Mouse (Mus musculus): ENCODE data around the gene AC131692.1. TPM values are rescaled to one million over a fixed set of nuclear protein-coding genes. Genes with fewer than 3 reads are reported as not detected.

AC131692.1 gene
- polyA plus RNA-seq, 1 experiment from 2014 or later = 0.47 TPM

DNA sequence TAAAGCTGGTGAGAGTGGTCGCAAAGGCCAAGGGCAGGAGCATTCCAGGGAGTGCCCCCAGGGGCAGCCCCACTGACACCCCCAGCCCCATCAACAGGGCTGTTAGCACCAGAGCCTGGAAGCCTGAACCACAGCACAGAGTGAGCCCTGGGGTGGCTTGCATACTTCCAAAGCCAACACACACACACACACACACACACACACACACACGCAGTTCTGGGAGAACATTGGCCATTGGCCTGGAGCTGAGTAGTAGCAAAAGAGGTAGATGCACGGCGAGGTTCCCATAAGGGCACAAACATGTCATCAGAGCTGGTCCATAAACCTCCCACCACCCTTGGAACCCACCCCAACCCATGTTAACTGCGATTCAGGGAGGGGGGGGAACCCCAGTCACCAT, 27.6 kb upstream of the AC131692.1 start:
- H3K4me2 ChIP-seq (replicated peaks; ENCODE audit: low read depth, low read length) = peak overlapping the region; percentile 93
- peak overlapping the region; percentile 85; the same call in 1 of the 2 replicates for H3K27ac ChIP-seq (ENCODE audit: low read depth, low read length)
- ATAC-seq (ENCODE audit: low FRiP score, low TSS enrichment) = no peak
- no peaks in the 10 kb centered on the region for H3K27me3 ChIP-seq (ENCODE audit: control insufficient read depth, insufficient read depth, low read length)
- H3K4me3 ChIP-seq (ENCODE audit: low read length) = peak overlapping the region; percentile 51
- no peaks in the 10 kb centered on the region for H3K9me3 ChIP-seq (ENCODE audit: control insufficient read depth, low read length)
- WGBS = 35% methylated on average over 5 of the region's 5 CpGs
- peak overlapping the region; percentile 66 for H3K9ac ChIP-seq (ENCODE audit: low read depth, low read length)
- H3K4me1 ChIP-seq (ENCODE audit: control insufficient read depth, insufficient read depth, low read length) = peaks cover 27% of the 10 kb centered on the region
- peaks cover 31% of the 10 kb centered on the region for H3K36me3 ChIP-seq (ENCODE audit: control insufficient read depth, insufficient read depth, low read length)

GRCm38 (mm10) chr19:6067011-6067723, 27.1 kb upstream of the AC131692.1 start:
- Histone ChIP-seq H3K4me2 (replicated peaks; ENCODE audit: low read depth, low read length) (peak overlapping the region; percentile 93), H3K4me3 (ENCODE audit: low read length) (peak overlapping the region; percentile 51), H3K27me3 (ENCODE audit: control insufficient read depth, insufficient read depth, low read length) (no peaks in the 10 kb centered on the region), H3K27ac (ENCODE audit: low read depth, low read length) (peak overlapping the region; percentile 85), H3K4me1 (ENCODE audit: control insufficient read depth, insufficient read depth, low read length) (peaks cover 22% of the 10 kb centered on the region), H3K36me3 (ENCODE audit: control insufficient read depth, insufficient read depth, low read length) (peaks cover 32% of the 10 kb centered on the region), H3K9me3 (ENCODE audit: control insufficient read depth, low read length) (no peaks in the 10 kb centered on the region), H3K9ac (ENCODE audit: low read depth, low read length) (peak overlapping the region; percentile 66)
- ATAC-seq (ENCODE audit: low FRiP score, low TSS enrichment) = peak; percentile 59
- under 1% methylated on average over 30 of the region's 30 CpGs for WGBS

DNA sequence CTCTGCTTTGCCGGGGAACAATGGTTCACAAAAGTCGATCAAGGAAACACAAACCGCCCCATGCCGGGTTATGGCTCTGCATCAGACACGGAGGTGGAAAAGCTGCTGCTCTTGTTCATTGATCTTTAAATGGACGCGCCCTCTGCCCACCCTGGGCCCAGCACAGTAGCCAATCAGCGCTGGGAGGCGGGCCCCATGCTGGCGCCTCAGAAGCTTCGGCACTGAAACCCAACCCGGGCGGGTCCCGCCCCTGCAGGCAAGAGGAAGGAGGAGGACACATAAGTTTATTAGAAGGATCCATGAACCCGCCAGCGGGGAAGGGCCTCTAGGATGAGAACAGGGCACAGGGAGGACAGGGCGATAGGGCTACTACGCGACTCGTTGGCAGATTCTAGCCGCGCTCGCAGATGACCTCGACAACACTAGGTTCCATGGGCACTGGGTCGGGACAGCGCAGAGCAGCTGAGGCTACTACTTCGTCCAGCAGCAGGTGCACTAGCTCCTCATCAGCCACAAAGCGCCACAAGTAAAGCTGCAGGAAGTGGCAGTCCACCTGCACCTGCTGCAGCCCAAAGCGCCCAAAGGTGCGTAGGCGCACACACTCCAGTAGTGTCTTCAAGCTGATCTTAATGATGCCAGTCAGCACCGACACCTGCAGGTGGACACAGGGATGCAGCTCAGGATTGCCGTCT, 26.3 kb upstream of the AC131692.1 start, which contains the start of gene Tm7sf2:
Gene Tm7sf2 (minus strand): TSS at position 650 of the 692 bp plus-strand sequence.
- Histone ChIP-seq H3K36me3 (ENCODE audit: control insufficient read depth, insufficient read depth, low read length) (peaks cover 37% of the 10 kb centered on the region), H3K4me1 (ENCODE audit: control insufficient read depth, insufficient read depth, low read length) (peaks cover 17% of the 10 kb centered on the region), H3K9ac (ENCODE audit: low read depth, low read length) (peak within 1 kb of the TSS; percentile 66), H3K27ac (ENCODE audit: low read depth, low read length) (peak within 1 kb of the TSS; percentile 85), H3K27me3 (ENCODE audit: control insufficient read depth, insufficient read depth, low read length) (no peaks in the 10 kb centered on the region), H3K4me2 (replicated peaks; ENCODE audit: low read depth, low read length) (peak within 1 kb of the TSS; percentile 93), H3K4me3 (ENCODE audit: low read length) (peak within 1 kb of the TSS; percentile 51), H3K9me3 (ENCODE audit: control insufficient read depth, low read length) (no peaks in the 10 kb centered on the region)
- peak; percentile 96 for ATAC-seq (ENCODE audit: low FRiP score, low TSS enrichment)
- 9% methylated on average over 33 of the region's 33 CpGs for WGBS

GRCm38 (mm10) chr19:6068951-6069350, 25.3 kb upstream of the AC131692.1 start:
- no peak overlapping the region for H3K9ac ChIP-seq (ENCODE audit: low read depth, low read length)
- H3K9me3 ChIP-seq (ENCODE audit: control insufficient read depth, low read length) = no peaks in the 10 kb centered on the region
- H3K4me3 ChIP-seq (ENCODE audit: low read length) = no peak overlapping the region
- H3K4me2 ChIP-seq (replicated peaks; ENCODE audit: low read depth, low read length) = no peak overlapping the region
- no peak for ATAC-seq (ENCODE audit: low FRiP score, low TSS enrichment)
- 80% methylated on average over 4 of the region's 4 CpGs for WGBS
- H3K27ac ChIP-seq (ENCODE audit: low read depth, low read length) = no peak overlapping the region
- H3K4me1 ChIP-seq (ENCODE audit: control insufficient read depth, insufficient read depth, low read length) = peaks cover 17% of the 10 kb centered on the region
- H3K27me3 ChIP-seq (ENCODE audit: control insufficient read depth, insufficient read depth, low read length) = no peaks in the 10 kb centered on the region
- peaks cover 42% of the 10 kb centered on the region for H3K36me3 ChIP-seq (ENCODE audit: control insufficient read depth, insufficient read depth, low read length)

GRCm38 (mm10) chr19:6069851-6070250, 24.4 kb upstream of the AC131692.1 start:
- 94% methylated on average over 10 of the region's 10 CpGs for WGBS
- Histone ChIP-seq H3K4me2 (replicated peaks; ENCODE audit: low read depth, low read length) (no peak overlapping the region), H3K36me3 (ENCODE audit: control insufficient read depth, insufficient read depth, low read length) (peaks cover 47% of the 10 kb centered on the region), H3K9ac (ENCODE audit: low read depth, low read length) (no peak overlapping the region), H3K4me3 (ENCODE audit: low read length) (no peak overlapping the region), H3K27ac (ENCODE audit: low read depth, low read length) (no peak overlapping the region), H3K4me1 (ENCODE audit: control insufficient read depth, insufficient read depth, low read length) (peaks cover 17% of the 10 kb centered on the region), H3K27me3 (ENCODE audit: control insufficient read depth, insufficient read depth, low read length) (no peaks in the 10 kb centered on the region), H3K9me3 (ENCODE audit: control insufficient read depth, low read length) (no peaks in the 10 kb centered on the region)
- no peak for ATAC-seq (ENCODE audit: low FRiP score, low TSS enrichment)

DNA sequence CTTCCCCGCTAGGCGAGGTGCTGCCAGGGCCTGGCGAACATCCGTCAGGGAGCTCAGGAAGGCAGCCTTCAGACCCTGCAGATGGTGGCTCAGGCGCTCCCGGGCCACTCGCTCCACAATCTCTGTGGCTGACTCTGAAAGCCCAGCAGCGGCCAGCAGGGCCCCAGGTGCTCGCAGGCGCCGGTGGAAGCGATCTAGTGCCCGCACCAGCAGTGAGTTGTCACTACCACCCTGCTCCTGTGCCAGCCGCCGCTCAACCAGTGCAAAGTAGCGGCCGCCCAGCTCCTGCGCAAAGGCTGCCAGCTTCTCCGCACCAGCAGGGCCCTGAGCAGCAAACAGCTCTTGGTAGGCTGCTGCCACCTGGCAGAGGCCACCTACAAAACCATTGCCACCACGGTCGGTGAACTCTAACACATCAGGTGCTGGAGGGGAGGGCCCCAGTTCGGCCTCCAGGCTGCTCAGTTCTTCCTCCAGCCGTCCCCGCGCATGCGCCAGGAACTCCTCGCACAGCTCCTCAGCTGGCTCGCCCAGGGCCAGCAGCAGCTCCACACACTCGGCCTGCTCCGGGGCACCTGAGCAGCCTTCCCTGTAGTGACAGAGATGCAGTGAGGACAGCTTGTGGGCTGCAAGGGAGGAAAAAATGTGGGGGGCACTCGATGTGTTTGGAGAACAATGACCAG, 23.5 kb upstream of the AC131692.1 start:
- no peak for ATAC-seq (ENCODE audit: low FRiP score, low TSS enrichment)
- Histone ChIP-seq H3K27ac (ENCODE audit: low read depth, low read length) (no peak overlapping the region), H3K27me3 (ENCODE audit: control insufficient read depth, insufficient read depth, low read length) (no peaks in the 10 kb centered on the region), H3K9me3 (ENCODE audit: control insufficient read depth, low read length) (no peaks in the 10 kb centered on the region), H3K9ac (ENCODE audit: low read depth, low read length) (no peak overlapping the region), H3K4me2 (replicated peaks; ENCODE audit: low read depth, low read length) (no peak overlapping the region), H3K36me3 (ENCODE audit: control insufficient read depth, insufficient read depth, low read length) (peaks cover 46% of the 10 kb centered on the region), H3K4me1 (ENCODE audit: control insufficient read depth, insufficient read depth, low read length) (peaks cover 17% of the 10 kb centered on the region), H3K4me3 (ENCODE audit: low read length) (no peak overlapping the region)
- 92% methylated on average over 31 of the region's 31 CpGs for WGBS

DNA sequence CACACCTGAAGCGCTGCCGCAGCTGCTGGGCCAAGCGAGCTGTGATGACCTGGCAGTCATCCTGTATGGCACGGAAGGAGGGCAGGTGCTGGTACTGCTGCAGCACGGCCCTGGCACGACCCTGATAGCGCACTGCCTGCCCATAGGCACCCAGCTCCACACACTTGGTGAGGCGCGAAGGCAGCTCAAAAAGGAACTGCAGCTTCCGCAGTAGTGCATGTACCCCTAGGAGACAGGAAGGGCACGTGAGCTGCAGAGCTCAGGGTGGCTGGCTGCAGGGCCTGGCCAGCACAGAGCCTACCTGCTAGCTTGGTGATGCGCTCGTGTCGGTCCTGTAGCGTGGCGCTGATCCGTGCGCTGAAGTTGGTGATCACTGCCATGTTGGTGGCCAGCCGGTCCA, 23.0 kb upstream of the AC131692.1 start:
- Histone ChIP-seq H3K27ac (ENCODE audit: low read depth, low read length) (no peak overlapping the region), H3K4me3 (ENCODE audit: low read length) (no peak overlapping the region), H3K36me3 (ENCODE audit: control insufficient read depth, insufficient read depth, low read length) (peaks cover 46% of the 10 kb centered on the region), H3K9me3 (ENCODE audit: control insufficient read depth, low read length) (no peaks in the 10 kb centered on the region), H3K9ac (ENCODE audit: low read depth, low read length) (no peak overlapping the region), H3K4me2 (replicated peaks; ENCODE audit: low read depth, low read length) (no peak overlapping the region), H3K27me3 (ENCODE audit: control insufficient read depth, insufficient read depth, low read length) (no peaks in the 10 kb centered on the region), H3K4me1 (ENCODE audit: control insufficient read depth, insufficient read depth, low read length) (peaks cover 19% of the 10 kb centered on the region)
- WGBS = 94% methylated on average over 19 of the region's 19 CpGs
- ATAC-seq (ENCODE audit: low FRiP score, low TSS enrichment) = no peak

DNA sequence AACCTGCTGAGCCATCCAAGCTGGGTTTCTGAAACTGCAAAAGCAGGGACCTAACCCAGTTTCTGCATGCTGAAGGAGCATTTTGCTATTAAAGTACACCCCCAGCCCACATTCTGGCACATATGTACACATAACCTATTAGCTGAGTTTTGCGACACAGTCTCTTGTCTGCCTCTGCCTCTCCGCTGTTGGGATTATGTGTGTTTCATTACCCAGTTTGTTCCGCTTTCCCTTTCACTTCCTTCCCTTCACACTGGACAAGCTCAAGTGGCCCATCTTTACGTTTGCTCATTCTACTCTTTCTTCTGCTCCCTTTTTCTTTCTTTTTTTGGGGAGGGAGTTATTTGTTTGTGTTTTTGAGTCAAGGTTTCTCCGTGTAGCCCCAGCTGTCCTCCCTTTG, 20.3 kb upstream of the AC131692.1 start:
- Histone ChIP-seq H3K9me3 (ENCODE audit: control insufficient read depth, low read length) (no peaks in the 10 kb centered on the region), H3K4me3 (ENCODE audit: low read length) (no peak overlapping the region), H3K9ac (ENCODE audit: low read depth, low read length) (no peak overlapping the region), H3K27me3 (ENCODE audit: control insufficient read depth, insufficient read depth, low read length) (no peaks in the 10 kb centered on the region), H3K36me3 (ENCODE audit: control insufficient read depth, insufficient read depth, low read length) (peaks cover 43% of the 10 kb centered on the region), H3K27ac (ENCODE audit: low read depth, low read length) (no peak overlapping the region), H3K4me1 (ENCODE audit: control insufficient read depth, insufficient read depth, low read length) (peaks cover 7% of the 10 kb centered on the region), H3K4me2 (replicated peaks; ENCODE audit: low read depth, low read length) (no peak overlapping the region)
- WGBS = 90% methylated on average over 5 of the region's 5 CpGs
- no peak for ATAC-seq (ENCODE audit: low FRiP score, low TSS enrichment)

All from kidney, embryonic 14.5 days (tissue).